Mouse (Mus musculus) liver, postnatal 0 days (tissue): Measurements from ENCODE around the gene Gm17359.

ENCODE experiments used
- CTCF ChIP-seq: sonication (generic); IDR thresholded peaks from 2 replicates; pipeline ENCODE4 v1.5.1; 2016; ENCODE audit warnings: antibody characterized with exemption, low read depth
- EP300 ChIP-seq: IDR thresholded peaks from 2 replicates; pipeline ENCODE4 v1.6.1; 2016; ENCODE audit warnings: antibody characterized with exemption, low read depth, mild to moderate bottlenecking

DNA sequence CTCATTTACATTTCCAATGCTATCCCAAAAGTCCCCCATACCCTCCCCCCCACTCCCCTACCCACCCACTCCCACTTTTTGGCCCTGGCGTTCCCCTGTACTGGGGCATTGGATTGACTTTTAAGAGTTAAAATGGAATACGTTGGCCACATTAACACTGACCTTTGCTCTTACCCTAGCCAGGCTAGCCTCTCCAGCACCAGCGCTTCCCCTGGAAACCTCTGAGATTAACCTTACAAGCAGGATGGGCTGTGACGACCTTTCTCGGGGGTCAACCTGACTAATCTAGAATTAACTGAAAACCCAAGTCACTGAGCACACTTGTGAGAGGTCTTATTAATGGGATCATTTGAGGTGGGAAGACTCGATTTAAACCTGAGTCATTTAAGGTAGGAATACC, 31.8 kb downstream of the Gm17359 start:
- TF ChIP-seq EP300 (no peak), CTCF (no peak)
